Mouse (Mus musculus) testis, adult 2 months (tissue): ENCODE data around the gene Rsl24d1.

ENCODE experiments used
- CTCF ChIP-seq: fragments of 200-500 bp; IDR thresholded peaks from 2 replicates; pipeline ENCODE4 v1.5.1; 2012; ENCODE audit warnings: low read depth, mild to moderate bottlenecking, inconsistent platforms, low read length, moderate library complexity; ENCODE audit not compliant: control insufficient read depth, insufficient read depth, insufficient replicate concordance
- POLR2A ChIP-seq: fragments of 200-500 bp; IDR thresholded peaks from 2 replicates; pipeline ENCODE4 v1.6.1; 2012; ENCODE audit warnings: low read depth, mild to moderate bottlenecking, inconsistent platforms, low read length, moderate library complexity; ENCODE audit not compliant: control insufficient read depth

- no peak for TF ChIP-seq CTCF
- TF ChIP-seq POLR2A: no peak
Observed at GRCm38 (mm10) chr9:73072426-73072825, 40.8 kb upstream of the Rsl24d1 start.
